Mouse (Mus musculus) neural tube, embryonic 15.5 days (tissue): Measurements from ENCODE around the gene Thap4. TPM values are rescaled to one million over a fixed set of nuclear protein-coding genes. Genes with fewer than 3 reads are reported as not detected.
A peak's percentile ranks its signal among the peaks of the same experiment; 100 is the strongest.
"Not testable (repeated sequence)": the region's sequence is repeated elsewhere in the genome, so short reads cannot be mapped to it uniquely, and the experiment has no call there.

ENCODE experiments used
- ATAC-seq: fragments of 200-750 bp; cut with Nextera tagmentation; 2 replicates; pipeline ENCODE4 v1.8.0; 2017; ENCODE audit warnings: mild to moderate bottlenecking, moderate TSS enrichment, moderate library complexity; ENCODE audit not compliant: low FRiP score
- H3K27ac ChIP-seq: fragments of 300-500 bp; sonication (generic); replicated peaks from 2 replicates; pipeline ENCODE4 v1.5.1; 2015; ENCODE audit warnings: mild to moderate bottlenecking, inconsistent platforms
- H3K27me3 ChIP-seq: fragments of 300-500 bp; sonication (generic); replicated peaks from 2 replicates; pipeline ENCODE4 v1.6.1; 2015; ENCODE audit warnings: inconsistent platforms
- H3K36me3 ChIP-seq: fragments of 300-500 bp; sonication (generic); 2 replicates; pipeline ENCODE4 v1.6.1; 2015; ENCODE audit warnings: inconsistent platforms
- H3K4me1 ChIP-seq: fragments of 300-500 bp; sonication (generic); 2 replicates; pipeline ENCODE4 v1.6.1; 2015; ENCODE audit warnings: inconsistent platforms
- H3K4me2 ChIP-seq: fragments of 300-500 bp; sonication (generic); 2 replicates; pipeline ENCODE4 v1.6.1; 2015; ENCODE audit warnings: inconsistent platforms, mild to moderate bottlenecking, moderate library complexity
- H3K4me3 ChIP-seq: fragments of 300-500 bp; sonication (generic); replicated peaks from 2 replicates; pipeline ENCODE4 v1.5.1; 2015; ENCODE audit warnings: mild to moderate bottlenecking, inconsistent platforms
- H3K9ac ChIP-seq: fragments of 300-500 bp; sonication (generic); replicated peaks from 2 replicates; pipeline ENCODE4 v1.6.1; 2015; ENCODE audit warnings: mild to moderate bottlenecking, inconsistent platforms
- H3K9me3 ChIP-seq: fragments of 300-500 bp; sonication (generic); replicated peaks from 2 replicates; pipeline ENCODE4 v1.6.1; 2016; ENCODE audit warnings: inconsistent platforms
- WGBS: fragments of 180-500 bp; shearing (Covaris S2); methylation state at CpG from one replicate; pipeline ENCODE4 v1.1.7; 2015; ENCODE audit warnings: mixed read lengths; 5-methylcytosine and 5-hydroxymethylcytosine counted together
- polyA plus RNA-seq: library from polyadenylated mRNA; unstranded; fragments of >200 nt; fragmentation: Nextera tagmentation; extraction: Ambion mirVana; gene quantifications from 2 replicates; pipeline ENCODE4 v1.2.1, GENCODE M21; 2015

Thap4 gene
- polyA plus RNA-seq, 1 experiment from 2014 or later = 45.4 TPM

DNA sequence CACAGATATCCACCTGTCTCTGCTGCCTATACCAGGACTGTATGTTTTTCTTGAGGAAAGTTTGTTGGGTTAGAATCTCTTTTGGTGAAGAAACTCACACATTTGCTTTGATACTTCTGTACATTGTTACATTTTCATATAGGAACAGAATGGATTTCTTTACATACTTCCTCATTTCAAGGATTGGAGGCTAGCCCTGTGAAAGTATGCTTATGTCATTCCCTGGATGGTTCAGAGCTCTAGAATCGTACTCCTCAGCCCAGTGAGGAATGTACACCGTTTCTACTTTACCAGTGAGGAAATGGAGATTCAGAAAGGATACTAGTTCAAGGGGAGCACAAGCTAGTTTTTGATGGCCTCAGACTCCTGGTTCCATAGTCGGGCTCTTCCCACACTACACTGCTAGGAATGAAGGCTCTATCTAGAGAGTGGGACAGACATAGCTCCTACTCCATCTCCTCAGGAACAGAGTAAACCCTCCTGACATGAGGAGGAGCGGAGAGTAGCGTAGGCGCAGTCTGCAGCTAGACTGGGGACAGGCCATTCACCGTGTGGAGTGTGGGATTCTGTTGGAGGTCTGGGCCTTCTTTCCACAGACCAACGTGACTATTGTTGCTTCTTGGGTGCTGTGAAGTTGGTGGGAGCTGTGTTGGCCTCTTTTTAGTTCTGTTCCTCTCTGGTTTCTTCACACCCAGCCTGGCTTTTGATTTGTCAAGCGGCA lies 10.4 kb upstream of the Thap4 start:
- Histone ChIP-seq H3K27ac (no peak overlapping the region), H3K4me2 (no peak overlapping the region), H3K36me3 (peaks cover 17% of the 10 kb centered on the region), H3K4me3 (no peak overlapping the region), H3K4me1 (no peaks in the 10 kb centered on the region), H3K9me3 (no peaks in the 10 kb centered on the region), H3K27me3 (no peaks in the 10 kb centered on the region), H3K9ac (no peak overlapping the region)
- WGBS = 93% methylated on average over 9 of the region's 9 CpGs
- ATAC-seq = no peak

DNA sequence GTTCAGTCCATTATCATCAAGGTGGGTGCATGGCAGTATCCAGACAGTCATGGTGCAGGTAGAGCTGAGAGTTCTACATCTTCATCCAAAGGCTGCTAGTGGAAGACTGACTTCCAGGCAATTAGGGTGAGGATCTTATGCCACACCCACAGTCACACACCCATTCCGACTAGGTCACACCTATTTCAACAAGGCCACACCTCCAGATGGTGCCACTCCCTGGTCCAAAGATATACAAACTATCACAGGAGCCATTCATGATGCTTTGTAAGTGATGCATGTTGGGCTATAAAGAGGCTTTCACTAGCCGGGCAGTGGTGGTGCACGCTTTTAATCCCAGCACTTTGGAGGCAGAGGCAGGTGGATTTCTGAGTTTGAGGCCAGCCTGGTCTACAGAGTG lies 8.9 kb upstream of the Thap4 start:
- H3K36me3 ChIP-seq, H3K4me3 ChIP-seq, H3K4me2 ChIP-seq, H3K27me3 ChIP-seq, H3K9ac ChIP-seq, H3K9me3 ChIP-seq, H3K27ac ChIP-seq, ATAC-seq, H3K4me1 ChIP-seq: not testable (repeated sequence)
- WGBS = 94% methylated on average over 3 of the region's 3 CpGs

DNA sequence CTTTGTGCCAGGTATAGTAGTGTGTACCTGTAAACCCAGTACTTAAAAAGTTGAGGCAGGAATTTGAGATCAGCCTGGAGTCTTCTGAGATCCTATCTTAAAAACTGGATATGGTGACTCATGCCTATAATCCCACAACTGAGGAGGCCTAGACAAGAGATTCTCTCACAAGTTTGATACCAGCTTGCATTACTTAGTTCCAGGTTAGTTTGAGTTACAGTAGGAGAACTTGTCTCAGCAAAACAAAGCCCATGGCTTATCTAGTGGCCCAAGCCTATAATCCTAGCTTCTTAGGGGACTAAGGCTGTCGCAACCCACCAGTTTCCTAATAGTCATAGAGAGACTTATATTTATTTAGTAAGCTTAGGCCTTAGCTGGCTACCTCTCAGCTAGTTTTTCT lies 5.4 kb upstream of the Thap4 start:
- Histone ChIP-seq H3K36me3 (no peaks in the 10 kb centered on the region), H3K9ac (no peak overlapping the region), H3K9me3 (no peaks in the 10 kb centered on the region), H3K4me2 (no peak overlapping the region), H3K4me1 (peaks cover 29% of the 10 kb centered on the region), H3K4me3 (no peak overlapping the region), H3K27me3 (no peaks in the 10 kb centered on the region), H3K27ac (no peak overlapping the region)
- no peak for ATAC-seq
- WGBS = 86% methylated on average over 1 of the region's 1 CpGs

DNA sequence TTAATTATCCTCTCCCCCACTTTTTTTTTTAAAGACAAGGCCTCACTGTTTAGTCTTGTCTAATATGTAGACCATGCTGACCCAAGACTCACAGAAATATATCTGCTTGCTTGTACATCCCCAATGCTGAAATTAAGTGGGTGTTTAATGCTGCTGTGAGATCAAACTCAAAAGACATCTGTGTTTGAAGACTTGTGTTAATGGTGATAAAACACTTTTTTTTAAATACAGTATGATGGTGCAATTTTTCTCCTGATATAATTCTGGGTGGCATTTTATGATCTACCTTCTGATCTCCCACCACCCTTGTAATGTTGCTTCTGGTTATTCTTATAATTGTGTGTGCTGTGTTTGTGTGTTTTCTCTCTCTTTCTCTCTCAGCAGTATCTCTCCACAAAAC lies 1.5 kb upstream of the Thap4 start:
- H3K9ac ChIP-seq = no peak overlapping the region
- peak overlapping the region; percentile 97; the same call in 1 of the 2 replicates for H3K4me3 ChIP-seq
- no peaks in the 10 kb centered on the region for H3K9me3 ChIP-seq
- H3K27ac ChIP-seq = no peak overlapping the region
- ATAC-seq = no peak
- H3K4me1 ChIP-seq = peaks cover 41% of the 10 kb centered on the region
- H3K36me3 ChIP-seq = no peaks in the 10 kb centered on the region
- peak overlapping the region; percentile 79 for H3K4me2 ChIP-seq
- H3K27me3 ChIP-seq = no peaks in the 10 kb centered on the region

DNA sequence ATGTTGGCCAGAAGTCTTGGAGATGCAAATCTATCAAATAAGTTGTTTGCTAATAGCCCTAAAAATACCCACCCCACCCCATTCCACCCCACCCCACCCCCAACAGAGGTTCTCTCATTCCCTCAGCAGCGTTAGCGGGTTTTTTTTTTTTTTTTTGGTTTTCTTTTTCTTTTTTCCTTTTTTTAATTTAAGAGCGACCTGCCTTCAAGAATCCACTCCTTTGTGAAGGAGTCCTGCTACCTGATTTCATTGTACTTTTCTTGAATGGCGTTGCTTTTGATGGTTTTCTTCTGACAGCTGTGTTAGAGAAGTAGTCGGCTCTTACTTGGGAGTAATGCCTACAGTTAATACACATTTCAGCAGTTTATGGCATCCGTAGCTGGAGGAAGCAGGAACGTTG lies 954 bp upstream of the Thap4 start:
- Histone ChIP-seq H3K9ac (peak overlapping the region; percentile 78), H3K9me3 (no peaks in the 10 kb centered on the region), H3K4me3 (peak overlapping the region; percentile 97), H3K36me3 (peaks cover under 1% of the 10 kb centered on the region), H3K4me2 (peak overlapping the region; percentile 79), H3K4me1 (peaks cover 41% of the 10 kb centered on the region), H3K27me3 (no peaks in the 10 kb centered on the region), H3K27ac (no peak overlapping the region)
- ATAC-seq = no peak
- WGBS = 27% methylated on average over 7 of the region's 7 CpGs

DNA sequence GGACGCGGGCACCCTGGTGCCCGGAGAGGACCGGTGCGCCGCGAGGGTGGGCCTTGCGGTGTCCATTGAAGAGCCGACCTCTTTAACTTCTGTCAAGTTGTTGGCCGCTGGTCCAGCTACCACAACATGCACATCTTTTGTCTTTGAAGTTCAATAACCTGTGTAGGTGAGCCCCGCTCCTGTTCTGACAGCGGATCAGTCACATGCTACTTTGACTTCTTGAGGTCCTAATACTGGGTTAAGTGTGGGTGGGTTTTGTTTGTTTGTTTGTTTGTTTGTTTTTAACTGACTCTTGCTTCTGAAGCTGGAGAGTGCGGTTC lies 587 bp upstream of the Thap4 start:
- peak overlapping the region; percentile 89 for H3K27ac ChIP-seq
- H3K4me3 ChIP-seq = peak overlapping the region; percentile 97
- H3K36me3 ChIP-seq = peaks cover 5% of the 10 kb centered on the region
- peak overlapping the region; percentile 78 for H3K9ac ChIP-seq
- WGBS = 1% methylated on average over 13 of the region's 13 CpGs
- no peak for ATAC-seq
- H3K9me3 ChIP-seq = no peaks in the 10 kb centered on the region
- H3K27me3 ChIP-seq = no peaks in the 10 kb centered on the region
- peaks cover 41% of the 10 kb centered on the region for H3K4me1 ChIP-seq
- H3K4me2 ChIP-seq = peak overlapping the region; percentile 79

DNA sequence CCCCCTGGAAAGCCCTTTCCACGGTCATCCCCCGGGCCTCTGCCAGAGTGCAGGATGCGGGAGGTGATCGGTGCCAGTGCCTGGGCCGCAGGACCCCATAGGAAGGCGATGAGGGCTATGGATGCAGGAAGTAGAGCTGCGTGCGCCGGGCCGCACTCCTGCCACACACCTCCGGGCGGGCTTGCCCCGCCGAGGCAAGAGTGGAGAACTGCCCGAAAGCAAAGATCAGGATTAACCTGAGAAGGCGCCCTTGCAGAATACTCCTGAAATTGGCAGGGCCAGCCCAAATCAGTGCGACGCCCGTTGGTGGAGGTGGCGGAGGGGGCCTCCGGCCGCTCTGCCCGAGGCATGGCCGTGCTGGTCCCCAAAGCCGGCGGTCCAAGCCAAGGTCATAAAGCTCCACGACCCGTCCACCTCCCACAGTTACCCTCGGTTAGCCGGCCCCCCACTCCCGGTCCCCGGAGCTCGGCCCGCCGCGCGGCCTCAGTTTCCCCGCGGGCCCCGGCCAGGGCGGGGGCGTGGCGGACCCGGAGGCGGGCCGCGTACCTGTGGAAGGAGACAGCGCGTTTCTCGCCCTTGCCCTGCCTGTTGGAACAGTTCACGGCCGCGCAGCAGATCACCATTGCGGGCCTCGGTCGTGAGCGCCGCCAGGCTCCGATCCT lies 622 bp downstream of the Thap4 start:
- Histone ChIP-seq H3K4me3 (peak overlapping the region; percentile 97), H3K9me3 (no peaks in the 10 kb centered on the region), H3K27ac (peak overlapping the region; percentile 89), H3K4me2 (peak overlapping the region; percentile 79), H3K27me3 (no peaks in the 10 kb centered on the region), H3K4me1 (peaks cover 41% of the 10 kb centered on the region), H3K9ac (peak overlapping the region; percentile 78), H3K36me3 (peaks cover 17% of the 10 kb centered on the region)
- WGBS = under 1% methylated on average over 59 of the region's 59 CpGs
- ATAC-seq = peak; percentile 39

DNA sequence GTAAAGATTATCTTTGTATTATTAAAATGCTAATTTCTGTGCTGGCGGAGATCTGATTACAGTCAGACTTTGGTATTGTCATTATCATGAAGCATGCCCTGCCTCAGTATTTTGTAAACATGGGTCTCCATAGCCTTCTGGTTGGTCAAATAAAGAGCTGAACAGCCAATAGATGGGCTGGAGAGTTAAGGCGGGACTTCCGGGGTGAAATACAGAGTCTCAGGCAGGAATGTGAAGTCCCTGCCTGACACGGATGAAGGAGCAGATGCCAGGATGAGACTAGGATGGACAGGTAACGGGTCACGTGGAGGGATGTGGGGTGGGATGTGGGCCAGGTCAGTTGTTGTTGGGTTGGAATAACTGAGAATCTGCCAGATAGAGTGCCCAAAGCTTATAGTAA lies 3.4 kb downstream of the Thap4 start, which contains the start of gene Atg4b:
TSS of gene Atg4b (plus strand) at position 211 of the 400 bp plus-strand sequence.
- Histone ChIP-seq H3K9me3 (no peaks in the 10 kb centered on the region), H3K27me3 (no peaks in the 10 kb centered on the region), H3K4me3 (no peak within 1 kb of the TSS), H3K9ac (no peak within 1 kb of the TSS), H3K36me3 (peaks cover 25% of the 10 kb centered on the region), H3K27ac (no peak within 1 kb of the TSS), H3K4me2 (no peak within 1 kb of the TSS), H3K4me1 (peaks cover 21% of the 10 kb centered on the region)
- 81% methylated on average over 6 of the region's 6 CpGs for WGBS
- no peak for ATAC-seq

DNA sequence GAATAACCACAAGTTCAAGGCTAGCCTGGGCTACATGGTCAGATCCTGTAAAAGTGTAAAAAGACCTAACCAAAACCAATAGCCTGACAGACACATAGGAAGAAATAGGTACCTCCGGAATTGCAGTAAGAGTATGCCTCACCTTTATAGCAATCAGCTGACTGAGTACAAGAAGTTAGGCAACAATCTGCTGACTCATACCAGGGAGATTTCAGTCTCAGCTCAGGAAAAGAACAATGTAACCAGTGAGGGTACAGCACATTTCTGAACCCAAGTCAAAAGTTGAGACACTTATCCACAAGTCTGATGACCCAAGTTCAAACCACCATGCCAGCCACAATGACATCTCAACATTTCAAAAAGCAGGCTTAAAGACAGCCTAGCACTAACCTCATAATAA lies 6.1 kb downstream of the Thap4 start:
- Histone ChIP-seq H3K27me3 (no peaks in the 10 kb centered on the region), H3K4me1 (peaks cover 9% of the 10 kb centered on the region), H3K9me3 (no peaks in the 10 kb centered on the region), H3K36me3 (peaks cover 27% of the 10 kb centered on the region), H3K4me2 (no peak overlapping the region), H3K4me3 (no peak overlapping the region), H3K27ac (no peak overlapping the region), H3K9ac (no peak overlapping the region)
- 100% methylated on average over 1 of the region's 1 CpGs for WGBS
- no peak for ATAC-seq

DNA sequence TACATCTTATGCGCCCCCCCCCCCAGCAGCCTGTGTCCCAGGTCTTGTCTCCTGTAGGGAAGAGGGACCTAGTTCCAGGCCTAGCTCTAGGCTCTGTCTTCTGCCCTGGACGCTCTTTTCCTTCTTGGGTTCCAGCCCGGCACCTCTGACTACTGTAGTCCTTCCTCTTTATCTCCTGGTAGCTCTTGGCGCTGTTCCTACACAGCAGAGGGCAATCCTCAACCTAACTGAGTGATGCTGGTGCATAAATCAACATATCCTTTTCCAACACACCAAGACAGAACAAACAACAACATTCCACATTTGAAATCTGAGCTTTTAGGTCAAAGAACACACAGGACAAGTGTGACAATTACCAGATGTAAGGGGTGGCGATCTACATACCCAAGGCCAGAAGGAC lies 8.5 kb downstream of the Thap4 start:
- 96% methylated on average over 5 of the region's 5 CpGs for WGBS
- ATAC-seq = no peak
- no peaks in the 10 kb centered on the region for H3K27me3 ChIP-seq

DNA sequence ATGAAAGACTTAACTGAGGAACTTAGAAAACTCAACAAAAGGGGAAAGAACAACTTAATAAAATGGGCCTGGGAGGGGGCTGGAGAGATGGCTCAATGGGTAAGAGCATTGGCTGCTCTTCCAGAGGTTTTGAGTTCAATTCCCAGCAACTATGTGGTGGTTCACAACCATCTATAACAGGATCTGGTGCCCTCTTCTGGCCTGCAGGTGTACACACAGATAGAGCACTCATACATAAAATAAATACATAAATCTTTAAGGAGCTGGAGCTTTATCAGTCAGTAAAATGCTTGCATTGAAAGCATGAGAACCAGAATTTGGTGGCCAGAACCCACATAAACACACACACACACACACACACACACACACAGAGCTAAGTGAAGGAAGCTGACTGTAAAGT lies 11.8 kb downstream of the Thap4 start:
- Histone ChIP-seq H3K27me3 (no peaks in the 10 kb centered on the region), H3K9me3 (no peaks in the 10 kb centered on the region), H3K4me3 (no peak overlapping the region), H3K9ac (no peak overlapping the region), H3K27ac (no peak overlapping the region), H3K36me3 (peaks cover 7% of the 10 kb centered on the region; the same call in 1 of the 2 replicates), H3K4me1 (no peaks in the 10 kb centered on the region), H3K4me2 (no peak overlapping the region)
- no peak for ATAC-seq

More for the DNA sequence above, 8.5 kb downstream of the Thap4 start:
- Histone ChIP-seq H3K9ac (no peak overlapping the region), H3K4me1 (no peaks in the 10 kb centered on the region), H3K27ac (no peak overlapping the region), H3K9me3 (no peaks in the 10 kb centered on the region), H3K4me3 (no peak overlapping the region), H3K4me2 (no peak overlapping the region), H3K36me3 (peaks cover 29% of the 10 kb centered on the region)

DNA sequence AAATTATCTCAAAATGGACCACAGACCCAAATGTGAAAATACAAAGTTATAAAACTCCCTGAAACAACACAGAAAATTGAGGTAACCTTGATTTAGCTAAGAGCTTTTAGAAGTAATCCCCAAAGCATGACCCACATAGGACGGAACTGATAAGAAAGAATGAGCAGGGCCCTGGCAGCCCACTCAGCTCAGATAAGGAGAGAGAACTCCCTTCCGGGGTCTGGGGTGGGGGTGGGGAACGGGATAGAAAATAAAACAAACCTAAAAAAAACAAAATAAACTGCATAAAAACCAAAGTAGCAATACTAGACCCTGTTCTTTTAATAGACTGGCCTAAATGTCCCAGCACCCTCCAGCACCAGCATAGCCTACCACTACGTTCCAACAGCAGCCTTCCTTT lies 12.7 kb downstream of the Thap4 start:
- H3K9ac ChIP-seq = no peak overlapping the region
- no peak for ATAC-seq
- no peaks in the 10 kb centered on the region for H3K27me3 ChIP-seq
- no peak overlapping the region for H3K27ac ChIP-seq
- H3K4me1 ChIP-seq = no peaks in the 10 kb centered on the region
- 92% methylated on average over 4 of the region's 4 CpGs for WGBS
- no peaks in the 10 kb centered on the region for H3K9me3 ChIP-seq
- H3K36me3 ChIP-seq = 0 out of 2 replicates have a peak, but pooled peaks cover 7% of the 10 kb centered on the region
- no peak overlapping the region for H3K4me2 ChIP-seq
- no peak overlapping the region for H3K4me3 ChIP-seq
